Mouse (Mus musculus) spleen, adult 2 months (tissue): ENCODE results near the gene Dgkz. TPM values are rescaled to one million over a fixed set of nuclear protein-coding genes. Genes with fewer than 3 reads are reported as not detected.
A peak's percentile ranks its signal among the peaks of the same experiment; 100 is the strongest.

Experiments used
- DNase-seq, 2 experiments: peaks; one replicate each; pipeline versions ENCODE4 v3.0.0 to v3.0.0-alpha.2; 2012 to 2021; ENCODE audit warnings: low spot score in 2 of 2, low read depth in 1 of 2
- H3K27ac ChIP-seq: fragments of 200-500 bp; 2 replicates; pipeline ENCODE4 v1.5.1; 2012; ENCODE audit warnings: low read length, inconsistent platforms; ENCODE audit not compliant: insufficient read depth
- H3K27me3 ChIP-seq: fragments of 200-500 bp; 2 replicates; pipeline ENCODE4 v1.6.1; 2012; ENCODE audit warnings: mild to moderate bottlenecking, moderate library complexity, low read length, inconsistent platforms; ENCODE audit not compliant: control insufficient read depth, insufficient read depth
- H3K36me3 ChIP-seq: fragments of 200-500 bp; 2 replicates; pipeline ENCODE4 v1.6.1; 2012; ENCODE audit warnings: mild to moderate bottlenecking, low read length, inconsistent platforms; ENCODE audit not compliant: control insufficient read depth, insufficient read depth
- H3K4me1 ChIP-seq: fragments of 200-500 bp; 2 replicates; pipeline ENCODE4 v1.6.1; 2011; ENCODE audit warnings: inconsistent platforms; ENCODE audit not compliant: control insufficient read depth, insufficient read depth, insufficient read length
- H3K4me3 ChIP-seq: fragments of 200-500 bp; 2 replicates; pipeline ENCODE4 v1.5.1; 2011; ENCODE audit warnings: mild to moderate bottlenecking, inconsistent platforms; ENCODE audit not compliant: insufficient read depth, insufficient read length; ENCODE audit errors: extremely low read depth
- CTCF ChIP-seq: fragments of 200-500 bp; IDR thresholded peaks from 2 replicates; pipeline ENCODE4 v1.5.1; 2011; ENCODE audit warnings: mild to moderate bottlenecking, inconsistent platforms; ENCODE audit not compliant: insufficient read depth, insufficient read length, insufficient replicate concordance; ENCODE audit errors: extremely low read depth
- POLR2A ChIP-seq: fragments of 200-500 bp; IDR thresholded peaks from 2 replicates; pipeline ENCODE4 v1.6.1; 2011; ENCODE audit warnings: low read depth, low read length, inconsistent platforms
- WGBS: fragments of 180-500 bp; shearing (Covaris S2); methylation state at CpG from one replicate; pipeline ENCODE4 v1.1.7; 2018; 5-methylcytosine and 5-hydroxymethylcytosine counted together
- polyA plus RNA-seq: library from polyadenylated mRNA; depleted of rRNA; stranded (reverse); fragments of >200 nt; gene quantifications from 2 replicates; pipeline ENCODE4 v1.2.3, GENCODE M21; 2012

Gene Dgkz
- polyA plus RNA-seq, 1 experiment, result 279 TPM

DNA sequence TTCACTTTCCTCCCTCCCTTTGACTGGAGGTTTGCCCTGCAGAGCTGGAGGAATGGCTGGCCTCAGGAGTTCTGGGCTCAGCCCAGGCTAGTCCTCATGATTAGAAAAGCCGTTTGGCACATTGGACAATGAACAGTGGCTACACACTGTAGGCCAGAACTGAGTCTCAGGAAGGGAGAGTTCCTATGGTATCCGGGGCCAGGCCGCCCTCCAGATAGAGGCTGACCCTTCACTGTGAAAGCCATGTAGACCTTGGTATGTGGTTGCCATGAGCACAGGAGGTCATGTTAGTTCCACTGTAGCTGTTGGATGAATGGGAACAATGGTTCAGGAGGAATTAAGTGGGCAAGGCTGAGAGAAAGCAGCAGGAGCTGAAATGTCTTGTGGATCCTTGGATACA lies 17.7 kb upstream of the Dgkz start:
- Histone ChIP-seq H3K36me3 (no peaks in the 10 kb centered on the region), H3K4me1 (no peaks in the 10 kb centered on the region), H3K4me3 (no peak overlapping the region), H3K27me3 (no peaks in the 10 kb centered on the region), H3K27ac (no peak overlapping the region)
- no peak for DNase-seq
- no peak for TF ChIP-seq CTCF
- no peak for TF ChIP-seq POLR2A
- WGBS, result 87% methylated on average over 3 of the region's 3 CpGs

DNA sequence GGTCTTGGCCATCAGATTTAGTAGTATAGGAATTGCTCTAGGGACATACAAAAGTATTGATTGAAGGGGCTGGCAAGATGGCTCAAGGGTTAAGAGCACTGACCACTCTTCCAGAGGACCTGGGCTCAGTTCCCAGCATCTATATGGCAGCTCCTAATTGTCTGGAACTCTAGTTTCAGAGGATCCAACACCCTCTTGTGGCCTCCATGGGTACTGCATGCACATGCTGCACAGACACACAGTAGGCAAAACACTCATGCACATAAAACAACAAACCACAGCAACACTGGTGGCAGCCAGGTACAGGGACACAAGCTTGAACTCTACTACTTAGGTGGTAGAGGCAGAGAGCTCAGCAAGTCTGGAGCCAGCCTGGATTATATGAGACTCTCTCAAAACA lies 14.1 kb upstream of the Dgkz start:
- DNase-seq, result no peak

DNA sequence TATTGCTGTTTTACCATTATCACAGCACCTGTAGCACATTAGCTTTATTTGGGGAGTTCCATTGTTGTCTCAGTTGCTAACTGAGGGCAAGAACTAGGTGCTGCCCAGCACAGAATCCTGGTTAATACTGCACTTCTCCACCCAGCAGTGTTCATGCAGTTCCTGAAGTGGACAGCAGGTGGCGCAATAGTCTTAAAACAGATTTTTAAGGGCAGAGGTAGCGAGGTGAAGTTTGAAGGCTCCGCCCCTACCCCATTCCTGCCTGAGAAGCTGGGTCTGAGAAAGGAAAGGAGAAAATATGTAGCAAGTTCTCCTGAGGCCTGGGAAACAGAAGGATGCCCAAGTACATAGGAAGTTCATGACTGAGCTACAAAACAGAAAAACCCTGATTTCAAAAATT lies 11.9 kb upstream of the Dgkz start:
- peaks cover 8% of the 10 kb centered on the region; the same call in 1 of the 2 replicates for H3K4me1 ChIP-seq
- no peak overlapping the region for H3K27ac ChIP-seq
- 3% methylated on average over 3 of the region's 3 CpGs for WGBS
- H3K4me3 ChIP-seq, result no peak overlapping the region
- DNase-seq, result peak; percentile 54 to 80
- H3K27me3 ChIP-seq, result no peaks in the 10 kb centered on the region
- TF ChIP-seq POLR2A (no peak), CTCF (peak; percentile 66; the same call in 1 of the 2 replicates)
- H3K36me3 ChIP-seq, result no peaks in the 10 kb centered on the region

More for the DNA sequence above, 14.1 kb upstream of the Dgkz start:
- Histone ChIP-seq H3K4me1 (peaks cover 6% of the 10 kb centered on the region; the same call in 1 of the 2 replicates), H3K4me3 (no peak overlapping the region), H3K27ac (no peak overlapping the region), H3K36me3 (no peaks in the 10 kb centered on the region), H3K27me3 (no peaks in the 10 kb centered on the region)
- TF ChIP-seq POLR2A (no peak), CTCF (no peak)

DNA sequence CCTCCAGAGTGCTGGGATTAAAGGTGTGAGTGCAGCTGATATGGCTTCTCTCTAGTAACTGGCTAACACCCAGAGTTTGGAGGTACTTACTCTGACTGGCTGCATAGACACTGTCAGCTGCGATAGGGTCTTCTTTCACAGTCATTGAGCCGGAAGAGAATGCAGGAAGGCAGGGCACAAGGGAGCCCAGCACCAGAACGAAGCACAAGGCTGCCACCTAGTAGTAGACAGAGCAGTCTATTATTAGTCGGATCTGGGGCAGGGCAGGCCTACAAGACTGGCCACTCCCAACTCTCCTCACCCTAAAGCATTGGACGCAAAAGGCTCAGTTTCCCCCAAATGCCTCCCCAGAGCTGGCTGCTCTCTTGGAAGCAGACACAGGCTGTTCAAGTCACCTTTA lies 10.4 kb upstream of the Dgkz start:
- under 1% methylated on average over 5 of the region's 5 CpGs for WGBS
- Histone ChIP-seq H3K36me3 (no peaks in the 10 kb centered on the region), H3K27me3 (no peaks in the 10 kb centered on the region), H3K4me1 (peaks cover 8% of the 10 kb centered on the region; the same call in 1 of the 2 replicates), H3K27ac (0 out of 2 replicates have a peak overlapping the region, but pooled peaks have one; percentile 27), H3K4me3 (no peak overlapping the region)
- peak in 1 of 2 experiments; percentile 55 for DNase-seq
- TF ChIP-seq POLR2A (no peak), CTCF (peak; percentile 51; the same call in 1 of the 2 replicates)

DNA sequence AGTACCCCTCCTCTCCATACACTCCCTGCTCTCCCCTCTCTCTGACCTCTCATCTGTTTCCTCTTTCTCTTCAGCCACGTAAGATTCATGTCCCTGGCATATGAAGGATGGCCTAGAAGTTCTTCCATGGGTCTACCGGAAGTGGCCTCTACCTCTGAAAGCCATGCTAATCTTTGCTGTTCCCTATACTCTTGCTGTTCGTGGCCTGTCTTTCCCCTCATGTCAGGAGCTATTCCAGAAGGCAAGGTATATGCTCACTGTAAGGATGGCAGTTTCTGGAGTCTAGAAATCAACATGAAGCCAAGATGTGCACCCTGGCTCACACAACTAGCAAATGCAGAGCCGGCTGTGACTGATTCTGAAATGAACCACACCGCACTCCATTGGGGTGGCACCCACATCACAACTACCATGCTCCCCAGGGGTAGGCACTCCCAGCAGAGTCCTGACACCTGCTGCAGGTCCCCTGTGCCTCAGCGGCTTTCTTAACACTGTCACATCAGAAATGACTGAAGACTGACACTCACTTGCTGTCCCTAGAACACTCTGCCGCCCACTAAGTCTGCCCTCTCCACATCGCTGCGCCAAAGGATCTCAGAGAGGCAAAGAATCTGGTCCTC lies 9.4 kb upstream of the Dgkz start:
- H3K27ac ChIP-seq, result peak overlapping the region; percentile 44
- 24% methylated on average over 9 of the region's 9 CpGs for WGBS
- TF ChIP-seq POLR2A (no peak), CTCF (no peak)
- no peaks in the 10 kb centered on the region for H3K27me3 ChIP-seq
- H3K4me3 ChIP-seq, result no peak overlapping the region
- H3K36me3 ChIP-seq, result no peaks in the 10 kb centered on the region
- peaks cover 8% of the 10 kb centered on the region; the same call in 1 of the 2 replicates for H3K4me1 ChIP-seq
- DNase-seq, result no peak

DNA sequence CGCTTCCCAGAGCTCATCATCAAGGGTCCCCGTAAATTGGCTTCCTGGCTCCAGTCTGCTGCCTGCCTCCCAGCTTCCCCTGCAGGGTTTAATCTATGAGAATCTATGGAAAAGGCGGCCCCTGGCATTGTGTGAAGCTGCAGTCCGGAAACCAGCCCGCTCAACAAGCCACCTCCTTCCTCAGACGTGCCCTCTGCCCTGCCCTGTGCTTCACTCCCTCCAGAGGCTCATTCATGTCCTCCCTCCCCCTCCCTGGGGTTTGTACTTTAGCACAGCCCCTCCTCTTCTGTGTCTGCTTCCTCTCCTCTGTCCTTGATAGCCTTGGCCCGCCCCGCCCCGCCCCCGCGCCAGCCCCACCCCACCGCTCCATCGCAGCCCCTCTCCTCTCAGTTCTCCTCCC lies 8.8 kb upstream of the Dgkz start:
- TF ChIP-seq POLR2A (no peak), CTCF (no peak)
- WGBS, result 1% methylated on average over 10 of the region's 13 CpGs
- no peaks in the 10 kb centered on the region for H3K36me3 ChIP-seq
- DNase-seq, result peak; percentile 73 to 75
- no peaks in the 10 kb centered on the region for H3K27me3 ChIP-seq
- H3K4me3 ChIP-seq, result peak overlapping the region; percentile 31
- peaks cover 8% of the 10 kb centered on the region; the same call in 1 of the 2 replicates for H3K4me1 ChIP-seq
- H3K27ac ChIP-seq, result peak overlapping the region; percentile 57

DNA sequence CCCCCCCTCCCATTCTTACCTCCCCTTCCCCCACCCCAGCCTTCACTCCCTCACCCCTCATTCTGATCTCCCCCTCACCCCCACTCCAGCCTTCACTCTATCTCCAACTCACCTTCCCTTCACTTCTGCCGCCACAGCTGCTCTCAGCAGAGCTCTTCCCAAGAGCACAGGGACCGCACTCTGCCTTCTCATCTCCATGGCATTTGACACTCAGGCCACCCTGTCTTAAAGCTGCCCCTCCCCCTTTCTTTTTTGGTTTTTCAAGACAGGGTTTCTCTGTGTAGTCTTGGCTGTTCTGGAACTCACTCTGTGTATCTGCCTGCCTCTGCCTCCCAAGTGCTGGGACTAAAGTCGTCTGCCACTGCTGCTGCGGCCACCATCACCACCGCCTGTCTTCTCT lies 5.2 kb upstream of the Dgkz start:
- Histone ChIP-seq H3K4me1 (peaks cover 11% of the 10 kb centered on the region), H3K36me3 (no peaks in the 10 kb centered on the region), H3K27me3 (peaks cover 5% of the 10 kb centered on the region), H3K27ac (no peak overlapping the region), H3K4me3 (no peak overlapping the region)
- DNase-seq, result no peak
- TF ChIP-seq POLR2A, result no peak
- TF ChIP-seq CTCF, result no peak
- WGBS, result 93% methylated on average over 5 of the region's 5 CpGs
